Mouse (Mus musculus) liver, postnatal 0 days (tissue): ENCODE results near the gene Pspn. TPM values are rescaled to one million over a fixed set of nuclear protein-coding genes. Genes with fewer than 3 reads are reported as not detected.
A peak's percentile ranks its signal among the peaks of the same experiment; 100 is the strongest.

Experiments used
- ATAC-seq: fragments of 200-750 bp; cut with Nextera tagmentation; 2 replicates; pipeline ENCODE4 v1.8.0; 2017; ENCODE audit warnings: mild to moderate bottlenecking, moderate library complexity
- DNase-seq: peaks from one replicate; pipeline ENCODE4 v3.0.0-alpha.2; 2016
- H3K27ac ChIP-seq: fragments of 300-500 bp; sonication (generic); 2 replicates; pipeline ENCODE4 v1.5.1; 2014; ENCODE audit warnings: antibody characterized with exemption, moderate library complexity, mild to moderate bottlenecking, low read depth
- H3K27me3 ChIP-seq: fragments of 300-500 bp; sonication (generic); 2 replicates; pipeline ENCODE4 v1.6.1; 2014; ENCODE audit warnings: low read length, control low read depth, mixed read lengths; ENCODE audit not compliant: insufficient read depth
- H3K36me3 ChIP-seq: fragments of 300-500 bp; sonication (generic); replicated peaks from 2 replicates; pipeline ENCODE4 v1.6.1; 2014; ENCODE audit warnings: mild to moderate bottlenecking, control low read depth, low read length, moderate library complexity, mixed read lengths; ENCODE audit not compliant: insufficient read depth
- H3K4me1 ChIP-seq: fragments of 300-500 bp; sonication (generic); 2 replicates; pipeline ENCODE4 v1.6.1; 2014; ENCODE audit warnings: antibody characterized with exemption, mild to moderate bottlenecking, control low read depth; ENCODE audit not compliant: insufficient read depth
- H3K4me2 ChIP-seq: fragments of 300-500 bp; sonication (generic); 2 replicates; pipeline ENCODE4 v1.6.1; 2014; ENCODE audit warnings: low read depth, mild to moderate bottlenecking, low read length, moderate library complexity, mixed read lengths
- H3K4me3 ChIP-seq: fragments of 300-500 bp; sonication (generic); 2 replicates; pipeline ENCODE4 v1.5.1; 2014; ENCODE audit warnings: low read depth, low read length
- H3K9ac ChIP-seq: fragments of 300-500 bp; sonication (generic); replicated peaks from 2 replicates; pipeline ENCODE4 v1.6.1; 2014; ENCODE audit warnings: mild to moderate bottlenecking, moderate library complexity
- H3K9me3 ChIP-seq: fragments of 300-500 bp; sonication (generic); 2 replicates; pipeline ENCODE4 v1.6.1; 2016; ENCODE audit warnings: mild to moderate bottlenecking, control low read depth, low read length, mixed read lengths
- CTCF ChIP-seq: sonication (generic); IDR thresholded peaks from 2 replicates; pipeline ENCODE4 v1.5.1; 2016; ENCODE audit warnings: antibody characterized with exemption, low read depth
- EP300 ChIP-seq: IDR thresholded peaks from 2 replicates; pipeline ENCODE4 v1.6.1; 2016; ENCODE audit warnings: antibody characterized with exemption, low read depth, mild to moderate bottlenecking
- WGBS: fragments of 180-500 bp; shearing (Covaris S2); extraction: QIAGEN DNeasy Blood & Tissue Kit; methylation state at CpG from one replicate; pipeline ENCODE4 v1.1.7; 2014; ENCODE audit not compliant: insufficient replicate concordance; 5-methylcytosine and 5-hydroxymethylcytosine counted together
- polyA plus RNA-seq: library from polyadenylated mRNA; unstranded; fragments of >200 nt; fragmentation: Nextera tagmentation; extraction: Ambion mirVana; gene quantifications from 2 replicates; pipeline ENCODE4 v1.2.1, GENCODE M21; 2015

The Pspn gene
- polyA plus RNA-seq, 1 experiment from 2014 or later = not detected

GRCm38 (mm10) chr17:56958667-56959066 lies 41.2 kb downstream of the Pspn start:
- no peak for TF ChIP-seq CTCF
- TF ChIP-seq EP300 = no peak
- H3K27ac ChIP-seq = no peak overlapping the region
- WGBS = 78% methylated on average over 4 of the region's 4 CpGs
- H3K4me3 ChIP-seq = no peak overlapping the region
- peaks cover 12% of the 10 kb centered on the region for H3K4me1 ChIP-seq
- 0 out of 2 replicates have a peak overlapping the region, but pooled peaks have one; percentile 22 for H3K4me2 ChIP-seq
- no peak overlapping the region for H3K9ac ChIP-seq
- H3K9me3 ChIP-seq = no peaks in the 10 kb centered on the region
- no peaks in the 10 kb centered on the region for H3K27me3 ChIP-seq
- no peaks in the 10 kb centered on the region for H3K36me3 ChIP-seq
- DNase-seq (no peak), ATAC-seq (no peak)

DNA sequence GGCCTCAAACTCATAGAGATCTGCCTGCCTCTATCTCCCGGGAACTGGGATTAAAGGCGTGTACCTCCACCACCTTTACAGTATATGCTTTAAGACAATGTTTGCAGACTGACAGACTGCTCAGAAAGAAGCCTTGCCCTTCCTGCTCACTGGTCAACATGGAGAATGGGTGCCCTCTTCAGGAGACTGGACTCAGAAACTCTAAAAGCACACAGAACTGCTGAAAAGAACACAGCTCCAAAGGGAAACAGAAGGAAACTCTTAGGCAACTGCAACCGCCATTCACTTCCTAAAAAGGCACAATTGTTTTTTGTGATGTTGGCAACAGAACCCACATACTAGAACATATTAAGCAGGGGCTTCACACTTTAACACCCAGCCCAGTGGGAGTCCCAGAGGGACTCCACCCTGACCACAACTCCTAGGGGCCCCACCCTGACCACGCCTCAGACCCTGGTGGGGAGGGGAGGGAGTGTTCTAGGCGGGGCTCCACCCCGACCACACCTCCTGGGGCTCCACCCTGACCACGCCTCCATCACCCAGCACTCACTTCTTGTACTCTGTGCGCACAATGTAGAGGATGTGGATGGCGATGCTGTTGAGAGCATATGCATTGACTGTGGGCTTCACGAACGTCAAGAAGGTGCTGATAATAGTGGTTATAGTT lies 41.9 kb downstream of the Pspn start:
- ATAC-seq (peak; percentile 95), DNase-seq (peak; percentile 85)
- H3K9ac ChIP-seq = no peak overlapping the region
- no peaks in the 10 kb centered on the region for H3K9me3 ChIP-seq
- H3K36me3 ChIP-seq = no peaks in the 10 kb centered on the region
- 16% methylated on average over 11 of the region's 11 CpGs for WGBS
- no peak overlapping the region for H3K4me3 ChIP-seq
- no peaks in the 10 kb centered on the region for H3K27me3 ChIP-seq
- peak overlapping the region; percentile 36 for H3K27ac ChIP-seq
- peak; percentile 43 for TF ChIP-seq CTCF
- TF ChIP-seq EP300 = no peak
- H3K4me2 ChIP-seq = peak overlapping the region; percentile 22
- peaks cover 12% of the 10 kb centered on the region for H3K4me1 ChIP-seq

DNA sequence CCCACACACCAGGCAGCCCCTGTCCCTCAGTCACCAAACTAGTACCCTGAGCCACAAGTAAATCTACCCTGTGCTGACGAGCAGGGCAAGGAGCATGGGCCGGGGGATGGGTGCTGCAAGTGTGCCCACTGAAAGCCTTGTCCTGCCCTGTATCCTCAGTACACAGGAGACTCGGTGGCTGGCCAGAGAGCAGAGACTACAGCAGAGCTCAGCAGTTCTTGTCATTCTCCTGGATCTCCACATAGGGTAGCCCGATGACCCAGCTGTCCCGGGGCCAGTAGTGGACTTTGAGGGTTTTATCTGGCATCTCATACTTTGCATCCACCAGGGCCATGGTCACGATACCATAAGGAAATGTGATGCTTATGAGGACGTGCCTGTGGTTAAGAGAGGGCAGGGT lies 44.9 kb downstream of the Pspn start:
- WGBS = 67% methylated on average over 7 of the region's 7 CpGs
- no peak overlapping the region for H3K27ac ChIP-seq
- no peak overlapping the region for H3K9ac ChIP-seq
- no peak overlapping the region for H3K4me3 ChIP-seq
- no peak for ATAC-seq
- no peak overlapping the region for H3K4me2 ChIP-seq
- H3K4me1 ChIP-seq = peaks cover 12% of the 10 kb centered on the region
- no peak for DNase-seq
- no peaks in the 10 kb centered on the region for H3K9me3 ChIP-seq
- H3K27me3 ChIP-seq = no peaks in the 10 kb centered on the region
- TF ChIP-seq CTCF (no peak), EP300 (no peak)
- H3K36me3 ChIP-seq = no peaks in the 10 kb centered on the region

DNA sequence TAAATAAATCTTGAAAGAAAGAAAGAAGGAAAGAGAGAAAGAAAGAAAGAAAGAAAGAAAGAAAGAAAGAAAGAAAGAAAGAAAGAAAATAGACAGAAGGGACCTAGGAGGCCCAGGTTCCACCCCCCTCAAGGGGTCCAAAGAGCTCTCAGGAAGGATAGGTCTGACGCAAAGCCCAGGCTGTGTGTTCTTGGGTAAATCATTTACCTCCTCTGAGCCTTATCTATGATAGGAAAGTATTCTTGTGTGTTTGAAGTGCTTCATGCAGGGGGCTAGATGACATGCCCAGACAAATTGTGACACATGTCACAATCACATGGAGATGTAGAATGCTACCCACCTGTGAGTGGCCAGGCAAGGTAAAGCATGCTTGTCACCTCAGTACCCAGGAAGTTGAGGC lies 47.2 kb downstream of the Pspn start:
- Histone ChIP-seq H3K4me2 (no peak overlapping the region), H3K9me3 (no peaks in the 10 kb centered on the region), H3K36me3 (no peaks in the 10 kb centered on the region), H3K27me3 (no peaks in the 10 kb centered on the region), H3K4me1 (peaks cover 4% of the 10 kb centered on the region; the same call in 1 of the 2 replicates), H3K4me3 (no peak overlapping the region), H3K9ac (no peak overlapping the region), H3K27ac (no peak overlapping the region)
- TF ChIP-seq CTCF = no peak
- no peak for TF ChIP-seq EP300
- ATAC-seq (no peak), DNase-seq (no peak)
- WGBS = 58% methylated on average over 1 of the region's 1 CpGs

GRCm38 (mm10) chr17:56950915-56951314 lies 48.9 kb downstream of the Pspn start:
- H3K9ac ChIP-seq = no peak overlapping the region
- no peak overlapping the region for H3K4me2 ChIP-seq
- H3K9me3 ChIP-seq = no peaks in the 10 kb centered on the region
- H3K27ac ChIP-seq = no peak overlapping the region
- TF ChIP-seq CTCF = peak; percentile 89
- no peak for TF ChIP-seq EP300
- H3K27me3 ChIP-seq = no peaks in the 10 kb centered on the region
- WGBS = 19% methylated on average over 3 of the region's 3 CpGs
- ATAC-seq = peak; percentile 73
- peak; percentile 74 for DNase-seq
- H3K4me3 ChIP-seq = no peak overlapping the region
- H3K36me3 ChIP-seq = no peaks in the 10 kb centered on the region
- no peaks in the 10 kb centered on the region for H3K4me1 ChIP-seq

Other genes starting within 250 kb of the Pspn start
- gene Nrtn, start 242.5 kb downstream of the Pspn start, polyA plus RNA-seq = 1.2 and 2.2 TPM in 2 replicates
- gene Dus3l, start 235.3 kb downstream of the Pspn start, polyA plus RNA-seq = 9.1 TPM in 2 replicates
- gene Prr22, start 229.8 kb downstream of the Pspn start, polyA plus RNA-seq = 0.20 and 0.23 TPM in 2 replicates
- 3.1 and 3.6 TPM in 2 replicates for gene Rfx2, start 169.0 kb downstream of the Pspn start, polyA plus RNA-seq
- gene Acsbg2, start 125.6 kb downstream of the Pspn start, polyA plus RNA-seq = not detected in 2 replicates
- gene 1700061G19Rik, start 124.5 kb downstream of the Pspn start, polyA plus RNA-seq = 0.04 TPM in 1 of 2 replicates, not detected in the other
- gene Mllt1, start 64.6 kb downstream of the Pspn start, polyA plus RNA-seq = 4.6 and 4.8 TPM in 2 replicates
- not detected in 2 replicates for gene Acer1, start 17.9 kb downstream of the Pspn start, polyA plus RNA-seq
- gene Clpp, start 9.7 kb downstream of the Pspn start, polyA plus RNA-seq = 68.2 and 71.3 TPM in 2 replicates
- 22.9 and 23.9 TPM in 2 replicates for gene Alkbh7, start 2.7 kb downstream of the Pspn start, polyA plus RNA-seq
- gene Gtf2f1, start 11.3 kb upstream of the Pspn start, polyA plus RNA-seq = 26.7 and 31.3 TPM in 2 replicates
- 0.09 and 0.18 TPM in 2 replicates for gene Gm17949, start 11.5 kb upstream of the Pspn start, polyA plus RNA-seq
- gene Khsrp, start 31.5 kb upstream of the Pspn start, polyA plus RNA-seq = 14.6 and 16.6 TPM in 2 replicates
- not detected in 2 replicates for gene Slc25a41, start 41.6 kb upstream of the Pspn start, polyA plus RNA-seq
- gene Crb3, start 59.1 kb upstream of the Pspn start, polyA plus RNA-seq = 33.0 and 39.9 TPM in 2 replicates
- gene Slc25a23, start 59.8 kb upstream of the Pspn start, polyA plus RNA-seq = 12.7 and 12.8 TPM in 2 replicates
- gene Dennd1c, start 78.5 kb upstream of the Pspn start, polyA plus RNA-seq = 3.5 and 4.9 TPM in 2 replicates
- 0.23 and 0.30 TPM in 2 replicates for gene Tubb4a, start 87.8 kb upstream of the Pspn start, polyA plus RNA-seq
- gene Tnfsf9, start 105.3 kb upstream of the Pspn start, polyA plus RNA-seq = 0.21 and 0.56 TPM in 2 replicates
- gene Cd70, start 149.8 kb upstream of the Pspn start, polyA plus RNA-seq = not detected in 2 replicates
- gene Tnfsf14, start 194.2 kb upstream of the Pspn start, polyA plus RNA-seq = 1.7 and 1.9 TPM in 2 replicates
- 1,136 and 1,364 TPM in 2 replicates for gene C3, start 228.1 kb upstream of the Pspn start, polyA plus RNA-seq
- 9.0 and 9.2 TPM in 2 replicates for gene Gpr108, start 248.4 kb upstream of the Pspn start, polyA plus RNA-seq
- 9.3 TPM in 2 replicates for gene Trip10, start 249.4 kb upstream of the Pspn start, polyA plus RNA-seq